Mouse (Mus musculus) heart, adult 2 months (tissue): Measurements from ENCODE around the gene Wdr91. TPM values are rescaled to one million over a fixed set of nuclear protein-coding genes. Genes with fewer than 3 reads are reported as not detected.

Experiments
- DNase-seq, 2 experiments: peaks; one replicate each; pipeline ENCODE4 v3.0.0; 2021
- H3K27ac ChIP-seq: fragments of 200-600 bp; 2 replicates; pipeline ENCODE4 v1.8.1; 2022
- H3K27me3 ChIP-seq: fragments of 200-500 bp; 2 replicates; pipeline ENCODE4 v1.6.1; 2012; ENCODE audit warnings: mild to moderate bottlenecking, low read length, inconsistent platforms, mixed read lengths; ENCODE audit not compliant: control insufficient read depth, insufficient read depth
- H3K36me3 ChIP-seq: fragments of 200-500 bp; 2 replicates; pipeline ENCODE4 v1.6.1; 2012; ENCODE audit warnings: low read length, inconsistent platforms; ENCODE audit not compliant: control insufficient read depth, insufficient read depth
- H3K4me1 ChIP-seq: fragments of 200-500 bp; 2 replicates; pipeline ENCODE4 v1.6.1; 2011; ENCODE audit warnings: low read length; ENCODE audit not compliant: control insufficient read depth, insufficient read depth
- H3K4me3 ChIP-seq: fragments of 200-600 bp; 2 replicates; pipeline ENCODE4 v1.8.1; 2022
- H3K79me2 ChIP-seq: fragments of 200-500 bp; replicated peaks from 2 replicates; pipeline ENCODE4 v1.6.1; 2012; ENCODE audit warnings: mild to moderate bottlenecking, inconsistent platforms, low read length, moderate library complexity, mixed read lengths; ENCODE audit not compliant: control insufficient read depth, insufficient read depth
- H3K9ac ChIP-seq: fragments of 200-500 bp; 2 replicates; pipeline ENCODE4 v1.6.1; 2012; ENCODE audit warnings: low read depth, mild to moderate bottlenecking, control low read depth, inconsistent platforms, low read length, mixed read lengths
- CTCF ChIP-seq: fragments of 200-600 bp; IDR thresholded peaks from 2 replicates; pipeline ENCODE4 v1.8.1; 2022; ENCODE audit warnings: antibody characterized with exemption, mild to moderate bottlenecking, moderate library complexity
- EP300 ChIP-seq: fragments of 200-500 bp; IDR thresholded peaks from 2 replicates; pipeline ENCODE4 v1.6.1; 2011; ENCODE audit warnings: low read depth, low read length, control low read depth; ENCODE audit not compliant: insufficient read depth
- POLR2A ChIP-seq: fragments of 200-500 bp; IDR thresholded peaks from 2 replicates; pipeline ENCODE4 v1.6.1; 2011; ENCODE audit warnings: mild to moderate bottlenecking, low read depth, low read length, control low read depth; ENCODE audit not compliant: insufficient read depth
- WGBS: fragments of 180-500 bp; shearing (Covaris S2); methylation state at CpG from one replicate; pipeline ENCODE4 v1.1.7; 2018; 5-methylcytosine and 5-hydroxymethylcytosine counted together
- intact Hi-C: fragments of 180-260 bp; cut with DNase I; formaldehyde crosslinking; loops from one replicate; pipeline ENCODE4 v1.15.1; 2025
- polyA plus RNA-seq: library from polyadenylated mRNA; depleted of rRNA; stranded (reverse); fragments of >200 nt; gene quantifications from 2 replicates; pipeline ENCODE4 v1.2.3, GENCODE M21; 2012
- total RNA-seq, 2 experiments: library from RNA; stranded (reverse); gene quantifications; 2 replicates each; pipeline ENCODE4 v1.2.3; 2021

The Wdr91 gene
- total and polyA plus RNA-seq, 3 experiments = 8.1 to 13.4 (median 12.7) TPM

- no peak overlapping the region for H3K4me3 ChIP-seq
- no peaks in the 10 kb centered on the region for H3K36me3 ChIP-seq
- TF ChIP-seq POLR2A (no peak), CTCF (no peak), EP300 (no peak)
- no peaks in the 10 kb centered on the region for H3K4me1 ChIP-seq
- H3K27ac ChIP-seq = no peak overlapping the region
- H3K79me2 ChIP-seq = no peaks in the 10 kb centered on the region
- H3K9ac ChIP-seq = no peak overlapping the region
- intact Hi-C loops = no loop called here
- no peaks in the 10 kb centered on the region for H3K27me3 ChIP-seq
- WGBS = 97% methylated on average over 12 of the region's 12 CpGs
- no peak for DNase-seq
Observed at GRCm38 (mm10) chr6:34920631-34921030, 10.0 kb upstream of the Wdr91 start.

- H3K4me1 ChIP-seq = no peaks in the 10 kb centered on the region
- no peaks in the 10 kb centered on the region for H3K79me2 ChIP-seq
- H3K9ac ChIP-seq = no peak within 1 kb of the TSS
- no peak for DNase-seq
- TF ChIP-seq POLR2A (no peak), EP300 (no peak), CTCF (no peak)
- no peaks in the 10 kb centered on the region for H3K36me3 ChIP-seq
- intact Hi-C loops = no loop called here
- no peak within 1 kb of the TSS for H3K27ac ChIP-seq
- H3K4me3 ChIP-seq = no peak within 1 kb of the TSS
- no peaks in the 10 kb centered on the region for H3K27me3 ChIP-seq
- 65% methylated on average over 10 of the region's 10 CpGs for WGBS
Observed at GRCm38 (mm10) chr6:34919956-34920355, 9.3 kb upstream of the Wdr91 start, which contains the start of gene Stra8. Gene Stra8 (plus strand): TSS chr6:34920163.

GRCm38 (mm10) chr6:34919146-34919545 is 8.5 kb upstream of the Wdr91 start:
- H3K4me1 ChIP-seq = no peaks in the 10 kb centered on the region
- no peaks in the 10 kb centered on the region for H3K36me3 ChIP-seq
- no peaks in the 10 kb centered on the region for H3K79me2 ChIP-seq
- no peak overlapping the region for H3K27ac ChIP-seq
- TF ChIP-seq CTCF (no peak), POLR2A (no peak), EP300 (no peak)
- no peaks in the 10 kb centered on the region for H3K27me3 ChIP-seq
- no peak for DNase-seq
- no peak overlapping the region for H3K9ac ChIP-seq
- intact Hi-C loops = no loop called here
- H3K4me3 ChIP-seq = no peak overlapping the region
- WGBS = 91% methylated on average over 7 of the region's 7 CpGs

GRCm38 (mm10) chr6:34914462-34914861 is 3.8 kb upstream of the Wdr91 start:
- no peaks in the 10 kb centered on the region for H3K36me3 ChIP-seq
- H3K79me2 ChIP-seq = no peaks in the 10 kb centered on the region
- no peak overlapping the region for H3K4me3 ChIP-seq
- peaks cover 1% of the 10 kb centered on the region; the same call in 1 of the 2 replicates for H3K4me1 ChIP-seq
- 82% methylated on average over 3 of the region's 3 CpGs for WGBS
- no peak overlapping the region for H3K27ac ChIP-seq
- no peak overlapping the region for H3K9ac ChIP-seq
- no peak for TF ChIP-seq CTCF
- TF ChIP-seq EP300 = no peak
- H3K27me3 ChIP-seq = no peaks in the 10 kb centered on the region
- intact Hi-C loops = loop anchor here (5.0 kb wide), 1 partner anchor 597 kb away; the partner anchor contains the start of gene Akr1b3
- DNase-seq = no peak

GRCm38 (mm10) chr6:34913341-34914040 is 2.8 kb upstream of the Wdr91 start:
- H3K4me3 ChIP-seq = no peak overlapping the region
- no peaks in the 10 kb centered on the region for H3K36me3 ChIP-seq
- no peak for DNase-seq
- H3K9ac ChIP-seq = no peak overlapping the region
- no peaks in the 10 kb centered on the region for H3K27me3 ChIP-seq
- H3K27ac ChIP-seq = no peak overlapping the region
- no peaks in the 10 kb centered on the region for H3K79me2 ChIP-seq
- H3K4me1 ChIP-seq = peaks cover 1% of the 10 kb centered on the region; the same call in 1 of the 2 replicates
- TF ChIP-seq POLR2A = no peak
- no peak for TF ChIP-seq CTCF
- TF ChIP-seq EP300 = no peak
- intact Hi-C loops = loop anchor here (5.0 kb wide), 1 partner anchor 596 kb away; the partner anchor contains the start of gene Akr1b3
- WGBS = 82% methylated on average over 13 of the region's 13 CpGs

GRCm38 (mm10) chr6:34909631-34910345 is 888 bp downstream of the Wdr91 start:
- Histone ChIP-seq H3K9ac (peak overlapping the region; percentile 94), H3K27me3 (no peaks in the 10 kb centered on the region), H3K27ac (peak overlapping the region; percentile 85), H3K36me3 (no peaks in the 10 kb centered on the region; the same call in 1 of the 2 replicates), H3K4me1 (peaks cover 6% of the 10 kb centered on the region), H3K4me3 (peak overlapping the region; percentile 88), H3K79me2 (no peaks in the 10 kb centered on the region)
- TF ChIP-seq CTCF = no peak
- TF ChIP-seq POLR2A = no peak
- no peak for TF ChIP-seq EP300
- intact Hi-C loops = loop anchor here (1.0 to 5.0 kb wide), 2 partner anchors 129 to 592 kb away; partner anchors contain the start of genes Agbl3 and Akr1b3
- DNase-seq = no peak
- WGBS = 45% methylated on average over 8 of the region's 8 CpGs
